Mouse (Mus musculus) liver, postnatal 0 days (tissue): ENCODE data around the gene Nsun7. TPM values are rescaled to one million over a fixed set of nuclear protein-coding genes. Genes with fewer than 3 reads are reported as not detected.

ENCODE experiments used
- ATAC-seq: fragments of 200-750 bp; cut with Nextera tagmentation; 2 replicates; pipeline ENCODE4 v1.8.0; 2017; ENCODE audit warnings: mild to moderate bottlenecking, moderate library complexity
- DNase-seq: peaks from one replicate; pipeline ENCODE4 v3.0.0-alpha.2; 2016
- H3K27ac ChIP-seq: fragments of 300-500 bp; sonication (generic); 2 replicates; pipeline ENCODE4 v1.5.1; 2014; ENCODE audit warnings: antibody characterized with exemption, moderate library complexity, mild to moderate bottlenecking, low read depth
- H3K27me3 ChIP-seq: fragments of 300-500 bp; sonication (generic); 2 replicates; pipeline ENCODE4 v1.6.1; 2014; ENCODE audit warnings: low read length, control low read depth, mixed read lengths; ENCODE audit not compliant: insufficient read depth
- H3K36me3 ChIP-seq: fragments of 300-500 bp; sonication (generic); replicated peaks from 2 replicates; pipeline ENCODE4 v1.6.1; 2014; ENCODE audit warnings: mild to moderate bottlenecking, control low read depth, low read length, moderate library complexity, mixed read lengths; ENCODE audit not compliant: insufficient read depth
- H3K4me1 ChIP-seq: fragments of 300-500 bp; sonication (generic); 2 replicates; pipeline ENCODE4 v1.6.1; 2014; ENCODE audit warnings: antibody characterized with exemption, mild to moderate bottlenecking, control low read depth; ENCODE audit not compliant: insufficient read depth
- H3K4me2 ChIP-seq: fragments of 300-500 bp; sonication (generic); 2 replicates; pipeline ENCODE4 v1.6.1; 2014; ENCODE audit warnings: low read depth, mild to moderate bottlenecking, low read length, moderate library complexity, mixed read lengths
- H3K4me3 ChIP-seq: fragments of 300-500 bp; sonication (generic); 2 replicates; pipeline ENCODE4 v1.5.1; 2014; ENCODE audit warnings: low read depth, low read length
- H3K9ac ChIP-seq: fragments of 300-500 bp; sonication (generic); replicated peaks from 2 replicates; pipeline ENCODE4 v1.6.1; 2014; ENCODE audit warnings: mild to moderate bottlenecking, moderate library complexity
- H3K9me3 ChIP-seq: fragments of 300-500 bp; sonication (generic); 2 replicates; pipeline ENCODE4 v1.6.1; 2016; ENCODE audit warnings: mild to moderate bottlenecking, control low read depth, low read length, mixed read lengths
- CTCF ChIP-seq: sonication (generic); IDR thresholded peaks from 2 replicates; pipeline ENCODE4 v1.5.1; 2016; ENCODE audit warnings: antibody characterized with exemption, low read depth
- EP300 ChIP-seq: IDR thresholded peaks from 2 replicates; pipeline ENCODE4 v1.6.1; 2016; ENCODE audit warnings: antibody characterized with exemption, low read depth, mild to moderate bottlenecking
- WGBS: fragments of 180-500 bp; shearing (Covaris S2); extraction: QIAGEN DNeasy Blood & Tissue Kit; methylation state at CpG from one replicate; pipeline ENCODE4 v1.1.7; 2014; ENCODE audit not compliant: insufficient replicate concordance; 5-methylcytosine and 5-hydroxymethylcytosine counted together
- polyA plus RNA-seq: library from polyadenylated mRNA; unstranded; fragments of >200 nt; fragmentation: Nextera tagmentation; extraction: Ambion mirVana; gene quantifications from 2 replicates; pipeline ENCODE4 v1.2.1, GENCODE M21; 2015

Gene Nsun7
- polyA plus RNA-seq, 1 experiment from 2014 or later, result 0.07 TPM

DNA sequence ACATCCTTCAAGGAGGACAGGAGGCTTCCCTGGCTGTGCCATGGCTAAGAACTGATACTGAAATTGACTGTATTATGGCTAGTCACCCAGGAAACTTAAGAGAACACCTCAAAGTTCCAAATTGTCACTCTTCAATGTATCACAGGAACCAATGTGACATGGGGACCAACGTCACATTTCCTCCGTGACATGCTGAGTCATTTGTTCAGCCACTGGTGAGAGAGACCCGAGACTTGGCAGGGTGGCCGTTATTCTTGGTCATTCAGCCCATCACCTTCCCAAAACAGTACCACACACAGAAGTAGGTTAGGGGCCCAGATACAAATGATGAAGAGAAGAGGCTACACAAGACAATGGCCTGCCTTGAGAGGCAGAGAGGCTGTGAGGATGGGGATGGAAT, 63.4 kb downstream of the Nsun7 start:
- DNase-seq (no peak), ATAC-seq (no peak)
- Histone ChIP-seq H3K9me3 (no peaks in the 10 kb centered on the region), H3K36me3 (no peaks in the 10 kb centered on the region), H3K27ac (no peak overlapping the region), H3K4me2 (no peak overlapping the region), H3K27me3 (no peaks in the 10 kb centered on the region), H3K4me1 (no peaks in the 10 kb centered on the region; the same call in 1 of the 2 replicates), H3K9ac (no peak overlapping the region), H3K4me3 (no peak overlapping the region)
- TF ChIP-seq EP300 (no peak), CTCF (no peak)
- 36% methylated on average over 4 of the region's 4 CpGs for whole genome bisulfite sequencing

DNA sequence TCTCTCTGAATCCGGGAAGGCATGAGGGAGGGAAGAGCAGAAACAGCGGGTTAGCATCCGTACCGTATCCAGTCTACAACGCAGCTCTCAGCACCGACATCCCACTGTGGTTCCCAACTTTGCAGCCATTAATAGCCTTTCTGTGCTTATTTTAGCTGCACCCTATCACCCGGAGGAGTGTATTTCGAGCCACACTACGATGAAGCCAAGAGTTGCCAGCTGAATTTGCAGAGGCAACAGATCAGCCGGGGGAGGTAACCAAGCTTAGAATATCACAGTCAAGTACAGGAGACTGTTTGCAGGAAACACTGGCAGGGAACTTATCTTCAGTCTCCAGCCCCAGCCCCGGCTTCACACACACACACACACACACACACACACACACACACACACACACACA, 63.9 kb downstream of the Nsun7 start:
- Histone ChIP-seq H3K4me3 (no peak overlapping the region), H3K4me1 (no peaks in the 10 kb centered on the region; the same call in 1 of the 2 replicates), H3K27ac (no peak overlapping the region), H3K27me3 (no peaks in the 10 kb centered on the region), H3K9ac (no peak overlapping the region), H3K36me3 (no peaks in the 10 kb centered on the region), H3K4me2 (no peak overlapping the region), H3K9me3 (no peaks in the 10 kb centered on the region)
- ATAC-seq (no peak), DNase-seq (no peak)
- 41% methylated on average over 11 of the region's 11 CpGs for whole genome bisulfite sequencing
- TF ChIP-seq EP300, result no peak
- TF ChIP-seq CTCF, result no peak

DNA sequence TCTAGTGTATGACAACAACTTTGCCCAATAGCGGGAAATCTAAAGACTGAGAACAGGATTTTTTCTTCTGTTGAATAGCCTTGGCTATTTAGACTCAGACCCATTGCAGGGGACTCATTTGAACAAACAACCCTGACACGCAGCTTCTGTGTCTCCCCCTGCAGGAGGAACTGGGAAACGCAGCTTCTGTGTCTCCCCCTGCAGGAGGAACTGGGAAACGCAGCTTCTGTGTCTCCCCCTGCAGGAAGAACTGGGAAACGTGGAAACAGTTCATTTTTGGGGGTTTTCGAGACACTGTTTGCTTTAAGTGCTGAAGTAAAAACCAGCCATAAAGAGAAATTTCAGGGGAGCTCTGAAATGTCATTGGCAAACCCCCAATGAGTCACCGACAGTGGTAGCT, 66.7 kb downstream of the Nsun7 start:
- Histone ChIP-seq H3K36me3 (no peaks in the 10 kb centered on the region), H3K4me1 (no peaks in the 10 kb centered on the region; the same call in 1 of the 2 replicates), H3K27me3 (no peaks in the 10 kb centered on the region), H3K4me2 (no peak overlapping the region), H3K27ac (no peak overlapping the region), H3K9ac (no peak overlapping the region), H3K9me3 (no peaks in the 10 kb centered on the region), H3K4me3 (no peak overlapping the region)
- DNase-seq (no peak), ATAC-seq (no peak)
- WGBS, result 70% methylated on average over 7 of the region's 7 CpGs
- peak; percentile 91 for TF ChIP-seq CTCF
- no peak for TF ChIP-seq EP300

GRCm38 (mm10) chr5:66327949-66328726, 68.4 kb downstream of the Nsun7 start:
- H3K9ac ChIP-seq, result no peak overlapping the region
- ATAC-seq (no peak), DNase-seq (no peak)
- H3K9me3 ChIP-seq, result no peaks in the 10 kb centered on the region
- H3K4me2 ChIP-seq, result no peak overlapping the region
- no peaks in the 10 kb centered on the region; the same call in 1 of the 2 replicates for H3K4me1 ChIP-seq
- H3K27me3 ChIP-seq, result no peaks in the 10 kb centered on the region
- H3K4me3 ChIP-seq, result no peak overlapping the region
- TF ChIP-seq EP300, result no peak
- no peak for TF ChIP-seq CTCF
- H3K36me3 ChIP-seq, result no peaks in the 10 kb centered on the region
- 73% methylated on average over 19 of the region's 19 CpGs for WGBS
- 0 out of 2 replicates have a peak overlapping the region, but pooled peaks have one; percentile 5 for H3K27ac ChIP-seq

DNA sequence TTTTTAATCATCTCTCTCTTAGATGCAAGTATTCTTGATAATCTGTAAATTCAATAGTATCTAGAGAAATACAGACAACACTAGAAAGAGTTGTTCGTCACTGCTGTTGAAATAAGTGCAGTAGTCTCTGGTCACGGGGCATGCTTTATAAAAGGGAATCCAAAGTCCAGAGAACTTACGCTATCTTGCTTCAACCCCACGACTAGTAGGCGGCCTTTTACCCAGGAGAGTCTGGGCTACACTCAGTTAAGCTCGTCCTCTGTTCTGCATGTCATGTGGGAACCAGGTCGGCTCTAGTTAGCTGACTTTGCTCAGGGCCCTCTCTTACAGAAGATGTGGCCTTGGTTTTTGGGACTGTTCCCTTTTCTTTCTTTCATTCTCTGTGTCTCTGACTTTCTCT, 69.1 kb downstream of the Nsun7 start:
- no peaks in the 10 kb centered on the region; the same call in 1 of the 2 replicates for H3K4me1 ChIP-seq
- no peaks in the 10 kb centered on the region for H3K27me3 ChIP-seq
- ATAC-seq (peak; percentile 85), DNase-seq (no peak)
- H3K36me3 ChIP-seq, result no peaks in the 10 kb centered on the region
- H3K4me2 ChIP-seq, result no peak overlapping the region
- TF ChIP-seq CTCF, result no peak
- H3K9ac ChIP-seq, result no peak overlapping the region
- 0 out of 2 replicates have a peak overlapping the region, but pooled peaks have one; percentile 5 for H3K27ac ChIP-seq
- H3K4me3 ChIP-seq, result no peak overlapping the region
- 65% methylated on average over 7 of the region's 7 CpGs for WGBS
- no peaks in the 10 kb centered on the region for H3K9me3 ChIP-seq

DNA sequence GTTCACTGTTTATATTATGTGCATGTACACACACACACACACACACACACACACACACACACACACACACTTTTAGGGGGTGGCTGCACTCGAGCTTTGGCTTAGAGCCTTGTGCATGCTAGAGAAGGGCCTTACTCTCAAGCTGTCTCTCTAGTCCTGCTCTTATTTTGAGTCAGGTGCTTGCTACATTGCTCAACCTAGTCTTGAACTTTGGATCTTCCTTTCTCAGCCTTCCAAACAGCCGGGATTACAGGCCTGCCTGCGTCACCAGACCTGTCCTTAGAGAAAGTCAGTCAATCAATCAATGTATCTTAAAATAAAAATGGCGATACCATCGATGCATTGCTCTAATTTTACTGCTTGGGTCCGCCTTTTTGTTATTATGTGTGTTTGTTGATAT, 71.1 kb downstream of the Nsun7 start:
- DNase-seq, result no peak
- H3K4me3 ChIP-seq, result no peak overlapping the region
- ATAC-seq, result peak; percentile 54

More for the DNA sequence above, 71.1 kb downstream of the Nsun7 start:
- H3K9me3 ChIP-seq, result no peaks in the 10 kb centered on the region
- H3K27ac ChIP-seq, result no peak overlapping the region
- no peak overlapping the region for H3K9ac ChIP-seq
- H3K4me1 ChIP-seq, result no peaks in the 10 kb centered on the region; the same call in 1 of the 2 replicates
- TF ChIP-seq EP300, result no peak
- no peak for TF ChIP-seq CTCF
- no peak overlapping the region for H3K4me2 ChIP-seq
- no peaks in the 10 kb centered on the region for H3K36me3 ChIP-seq
- no peaks in the 10 kb centered on the region for H3K27me3 ChIP-seq
- WGBS, result 63% methylated on average over 6 of the region's 6 CpGs
